ENCODE assay signal across 23 mouse cellular contexts in genomic region chr1:39266843-39267512, GRCm38 (mm10).
A peak's percentile ranks its signal among the peaks of the same experiment; 100 is the strongest.
DNase-seq lines count a peak whose midpoint lies in the region; ATAC-seq lines count a peak whose summit lies in the region.
"Had no signal": no experiment of that assay in that cellular context is flagged by ENCODE, and none has a peak within 500 bp of the region (broad histone marks: within the 10 kb centered on the region; RNA-seq: fewer than 3 reads in every experiment).

No protein-coding gene starts in this region.

- no peak for DNase-seq in midbrain, embryonic 14.5 days
- DNase-seq in forebrain, embryonic 11.5 days (ENCODE audit: low spot score) = peak; percentile 54
- no peak for DNase-seq in cerebellum, adult 11-12 months
- no peak for DNase-seq in kidney, adult 9 months
- DNase-seq in MN1 (ENCODE audit: low spot score) = no peak
- DNase-seq: adrenal gland, postnatal 14 days; cerebellum, postnatal 25 days; gastrocnemius, adult 2 months; kidney, adult 2 months; kidney, postnatal 10 days; liver; lung, postnatal 36 days; right cerebral cortex, adult 18-20 months; right cerebral cortex, postnatal 4 days; thymus, postnatal 14 days had no signal

- no peaks in the 10 kb centered on the region for H3K9me3 ChIP-seq in midbrain, embryonic 16.5 days (replicated peaks; ENCODE audit: control insufficient read depth, low read length, poor library complexity, severe bottlenecking)
- H3K9me3 ChIP-seq in midbrain, embryonic 14.5 days (ENCODE audit: control insufficient read depth, low read length) = no peaks in the 10 kb centered on the region
- no peaks in the 10 kb centered on the region for H3K9me3 ChIP-seq in forebrain, embryonic 11.5 days (ENCODE audit: control insufficient read depth, low read length)
- no peaks in the 10 kb centered on the region for H3K9me3 ChIP-seq in forebrain, embryonic 15.5 days
- H3K9me3 ChIP-seq: embryonic facial prominence, embryonic 12.5 days; heart, embryonic 10.5 days; limb, embryonic 10.5 days; liver, embryonic 15.5 days; lung, embryonic 15.5 days had no signal

- WGBS in midbrain, embryonic 16.5 days = 60% methylated on average over 9 of the region's 9 CpGs
- WGBS in midbrain, embryonic 14.5 days = 72% methylated on average over 9 of the region's 9 CpGs
- WGBS in forebrain, embryonic 11.5 days = 53% methylated on average over 9 of the region's 9 CpGs
- WGBS in forebrain, embryonic 15.5 days = 29% methylated on average over 9 of the region's 9 CpGs

- ATAC-seq in midbrain, embryonic 16.5 days = 0 out of 2 replicates have a peak, but pooled peaks have one; percentile 17
- ATAC-seq in midbrain, embryonic 14.5 days (ENCODE audit: low FRiP score, low TSS enrichment) = no peak
- peak; percentile 53 for ATAC-seq in forebrain, embryonic 11.5 days (replicated peaks; ENCODE audit: low FRiP score)
- ATAC-seq in forebrain, embryonic 15.5 days (replicated peaks) = peak; percentile 68

- H3K27me3 ChIP-seq in midbrain, embryonic 16.5 days (ENCODE audit: control insufficient read depth, insufficient read depth, low read depth, low read length) = no peaks in the 10 kb centered on the region
- H3K27me3 ChIP-seq in midbrain, embryonic 14.5 days (ENCODE audit: control insufficient read depth, insufficient read depth, low read length) = no peaks in the 10 kb centered on the region
- H3K27me3 ChIP-seq in forebrain, embryonic 11.5 days (ENCODE audit: control insufficient read depth, insufficient read depth, low read length) = no peaks in the 10 kb centered on the region
- no peaks in the 10 kb centered on the region for H3K27me3 ChIP-seq in forebrain, embryonic 15.5 days
- H3K27me3 ChIP-seq: embryonic facial prominence, embryonic 12.5 days; liver, embryonic 15.5 days; lung, embryonic 15.5 days; megakaryocyte, embryonic 14.5 days had no signal

- H3K36me3 ChIP-seq in midbrain, embryonic 16.5 days (ENCODE audit: control insufficient read depth, insufficient read depth, low read length) = no peaks in the 10 kb centered on the region
- no peaks in the 10 kb centered on the region for H3K36me3 ChIP-seq in midbrain, embryonic 14.5 days (ENCODE audit: control insufficient read depth, insufficient read depth, low read length)
- no peaks in the 10 kb centered on the region for H3K36me3 ChIP-seq in forebrain, embryonic 11.5 days (ENCODE audit: control insufficient read depth, insufficient read depth, low read length)
- H3K36me3 ChIP-seq in forebrain, embryonic 15.5 days = no peaks in the 10 kb centered on the region
- H3K36me3 ChIP-seq: embryonic facial prominence, embryonic 12.5 days; heart, embryonic 10.5 days; limb, embryonic 10.5 days; liver, embryonic 15.5 days; lung, embryonic 15.5 days had no signal

- no peaks in the 10 kb centered on the region for H3K4me1 ChIP-seq in midbrain, embryonic 16.5 days (ENCODE audit: control insufficient read depth, insufficient read depth, low read length)
- H3K4me1 ChIP-seq in midbrain, embryonic 14.5 days (ENCODE audit: control insufficient read depth, insufficient read depth, low read length) = no peaks in the 10 kb centered on the region
- H3K4me1 ChIP-seq in forebrain, embryonic 11.5 days (replicated peaks; ENCODE audit: control insufficient read depth, insufficient read depth, low read length) = no peaks in the 10 kb centered on the region; the same call in 1 of the 2 replicates
- peaks cover 8% of the 10 kb centered on the region for H3K4me1 ChIP-seq in forebrain, embryonic 15.5 days
- H3K4me1 ChIP-seq: embryonic facial prominence, embryonic 12.5 days; heart, embryonic 10.5 days; limb, embryonic 10.5 days; liver, embryonic 15.5 days; lung, embryonic 15.5 days; megakaryocyte, embryonic 14.5 days had no signal

- no peak overlapping the region for H3K27ac ChIP-seq in midbrain, embryonic 16.5 days (ENCODE audit: low read length)
- no peak overlapping the region for H3K27ac ChIP-seq in midbrain, embryonic 14.5 days (replicated peaks; ENCODE audit: low read depth, low read length)
- H3K27ac ChIP-seq in forebrain, embryonic 11.5 days (ENCODE audit: low read depth, low read length) = no peak overlapping the region
- 0 out of 2 replicates have a peak overlapping the region, but pooled peaks have one; percentile 1 for H3K27ac ChIP-seq in forebrain, embryonic 15.5 days (replicated peaks)
- H3K27ac ChIP-seq: embryonic facial prominence, embryonic 12.5 days; gastrocnemius, adult 2 months; heart, embryonic 10.5 days; limb, embryonic 10.5 days; liver, embryonic 15.5 days; lung, embryonic 15.5 days had no signal

- no peak overlapping the region for H3K4me2 ChIP-seq in midbrain, embryonic 16.5 days (ENCODE audit: low read length)
- H3K4me2 ChIP-seq in midbrain, embryonic 14.5 days (ENCODE audit: low read length) = no peak overlapping the region
- no peak overlapping the region for H3K4me2 ChIP-seq in forebrain, embryonic 11.5 days (ENCODE audit: low read depth, low read length, severe bottlenecking)
- H3K4me2 ChIP-seq in forebrain, embryonic 15.5 days (replicated peaks) = no peak overlapping the region
- H3K4me2 ChIP-seq: embryonic facial prominence, embryonic 12.5 days; liver, embryonic 15.5 days; lung, embryonic 15.5 days had no signal

- H3K4me3 ChIP-seq in midbrain, embryonic 16.5 days (ENCODE audit: low read depth, low read length) = no peak overlapping the region
- no peak overlapping the region for H3K4me3 ChIP-seq in midbrain, embryonic 14.5 days (replicated peaks; ENCODE audit: low read depth, low read length)
- H3K4me3 ChIP-seq in forebrain, embryonic 11.5 days (ENCODE audit: low read depth, low read length) = no peak overlapping the region
- H3K4me3 ChIP-seq in forebrain, embryonic 15.5 days = no peak overlapping the region
- H3K4me3 ChIP-seq: embryonic facial prominence, embryonic 12.5 days; gastrocnemius, adult 2 months; heart, embryonic 10.5 days; limb, embryonic 10.5 days; liver, embryonic 15.5 days; lung, embryonic 15.5 days; megakaryocyte, embryonic 14.5 days had no signal

- no peak overlapping the region for H3K9ac ChIP-seq in midbrain, embryonic 16.5 days (ENCODE audit: low read depth, low read length)
- no peak overlapping the region for H3K9ac ChIP-seq in midbrain, embryonic 14.5 days (replicated peaks; ENCODE audit: low read length)
- no peak overlapping the region for H3K9ac ChIP-seq in forebrain, embryonic 11.5 days (ENCODE audit: low read length)
- H3K9ac ChIP-seq in forebrain, embryonic 15.5 days (replicated peaks) = no peak overlapping the region
- H3K9ac ChIP-seq: embryonic facial prominence, embryonic 12.5 days; liver, embryonic 15.5 days; lung, embryonic 15.5 days had no signal
